9 mouse cellular contexts compared by ENCODE assay signal in the genomic region with DNA sequence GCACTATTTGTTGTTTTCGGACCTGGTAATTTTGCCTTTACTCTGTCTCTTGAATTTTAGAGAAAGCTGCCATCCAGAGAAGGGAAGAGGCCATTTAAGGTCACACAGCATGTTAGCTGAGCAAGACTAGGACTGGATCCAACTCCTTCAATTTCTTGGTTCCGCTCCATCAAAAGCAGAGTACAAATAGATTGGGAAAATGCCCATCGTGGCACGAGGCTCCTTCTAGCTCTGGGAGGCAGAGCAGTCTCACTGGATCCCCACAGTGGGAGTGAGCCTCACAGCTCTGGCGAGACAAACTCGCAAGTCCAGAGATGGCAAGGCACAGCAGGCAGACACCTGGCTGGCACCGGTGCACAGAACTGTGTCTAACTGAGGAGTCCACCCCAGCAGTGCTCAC.
DNase-seq lines count a peak whose midpoint lies in the region; ATAC-seq lines count a peak whose summit lies in the region.
"Had no signal": no experiment of that assay in that cellular context is flagged by ENCODE, and none has a peak within 500 bp of the region (broad histone marks: within the 10 kb centered on the region; RNA-seq: fewer than 3 reads in every experiment).

No protein-coding gene starts in this region.

- no peaks in the 10 kb centered on the region for H3K9me3 ChIP-seq in hindbrain, embryonic 14.5 days (ENCODE audit: control insufficient read depth, low read length)
- no peaks in the 10 kb centered on the region for H3K9me3 ChIP-seq in hindbrain, embryonic 12.5 days (replicated peaks)
- H3K9me3 ChIP-seq: hindbrain, embryonic 15.5 days had no signal

- H3K4me1 ChIP-seq in hindbrain, embryonic 14.5 days (replicated peaks; ENCODE audit: control insufficient read depth, insufficient read depth, low read length): no peaks in the 10 kb centered on the region
- H3K4me1 ChIP-seq in hindbrain, embryonic 12.5 days: peaks cover 8% of the 10 kb centered on the region
- H3K4me1 ChIP-seq: hindbrain, embryonic 15.5 days had no signal

- WGBS in hindbrain, embryonic 14.5 days: 73% methylated on average over 7 of the region's 7 CpGs
- 84% methylated on average over 7 of the region's 7 CpGs for WGBS in hindbrain, embryonic 12.5 days

- H3K27ac ChIP-seq in hindbrain, embryonic 14.5 days: no peak overlapping the region
- no peak overlapping the region for H3K27ac ChIP-seq in hindbrain, embryonic 12.5 days
- H3K27ac ChIP-seq: hindbrain, embryonic 15.5 days had no signal

- DNase-seq in hindbrain, embryonic 14.5 days (ENCODE audit: low spot score): peak; percentile 31
- DNase-seq in brain, embryonic 18.5 days (ENCODE audit: low read depth, low spot score): peak; percentile 14
- DNase-seq in gastrocnemius, postnatal 36 days: peak; percentile 12 to 23
- DNase-seq in left cerebral cortex, postnatal 10 days (ENCODE audit: extremely low spot score in 1 of 2, low spot score in 2 of 2): peak; percentile 62 to 66
- DNase-seq in retina, postnatal 1 day: no peak
- no peak for DNase-seq in thymus, postnatal 14 days
- no peak for DNase-seq in spleen, adult 12 weeks (ENCODE audit: low spot score)

- no peaks in the 10 kb centered on the region for H3K36me3 ChIP-seq in hindbrain, embryonic 14.5 days (replicated peaks; ENCODE audit: control insufficient read depth, insufficient read depth)
- H3K36me3 ChIP-seq in hindbrain, embryonic 12.5 days: no peaks in the 10 kb centered on the region
- H3K36me3 ChIP-seq: hindbrain, embryonic 15.5 days had no signal

- intact Hi-C loops in gastrocnemius, postnatal 36 days (cut with DNase I): no loop called here
- intact Hi-C loops in left cerebral cortex, postnatal 10 days (cut with DNase I): loop anchor here (10.0 kb wide), 1 partner anchor 185 kb away; a partner anchor contains a TSS

- H3K4me2 ChIP-seq in hindbrain, embryonic 14.5 days (replicated peaks): no peak overlapping the region
- no peak overlapping the region for H3K4me2 ChIP-seq in hindbrain, embryonic 12.5 days (replicated peaks)
- H3K4me2 ChIP-seq: hindbrain, embryonic 15.5 days had no signal

- no peak overlapping the region for H3K4me3 ChIP-seq in hindbrain, embryonic 14.5 days (replicated peaks; ENCODE audit: low read length)
- H3K4me3 ChIP-seq in hindbrain, embryonic 12.5 days: no peak overlapping the region
- H3K4me3 ChIP-seq: hindbrain, embryonic 15.5 days had no signal

- H3K9ac ChIP-seq in hindbrain, embryonic 14.5 days: no peak overlapping the region
- H3K9ac ChIP-seq in hindbrain, embryonic 12.5 days: no peak overlapping the region
- H3K9ac ChIP-seq: hindbrain, embryonic 15.5 days had no signal

- ATAC-seq in hindbrain, embryonic 14.5 days (ENCODE audit: low FRiP score): no peak
- ATAC-seq in hindbrain, embryonic 12.5 days (ENCODE audit: low FRiP score): no peak

- peaks cover 2% of the 10 kb centered on the region for H3K27me3 ChIP-seq in hindbrain, embryonic 14.5 days (ENCODE audit: control insufficient read depth, insufficient read depth, low read length)
- peaks cover 9% of the 10 kb centered on the region for H3K27me3 ChIP-seq in hindbrain, embryonic 12.5 days

Comparison
In these comparisons a context has a peak if more than half of its experiments do, and no peak if none do; other contexts are left out.
1. DNase-seq: peak in hindbrain, embryonic 14.5 days (single experiment), brain, embryonic 18.5 days (single experiment), gastrocnemius, postnatal 36 days (2 of 2) and left cerebral cortex, postnatal 10 days (2 of 2); none in retina, postnatal 1 day (single experiment), thymus, postnatal 14 days (single experiment) and spleen, adult 12 weeks (single experiment).